Mouse (Mus musculus): ENCODE measurements at regions not wholly inside any gene's neighbourhood (a gene's known extent, or its start where the extent isn't known, plus 50 kb on each side); places are given as distances from the start of the nearest gene placed in this dataset.

DNA sequence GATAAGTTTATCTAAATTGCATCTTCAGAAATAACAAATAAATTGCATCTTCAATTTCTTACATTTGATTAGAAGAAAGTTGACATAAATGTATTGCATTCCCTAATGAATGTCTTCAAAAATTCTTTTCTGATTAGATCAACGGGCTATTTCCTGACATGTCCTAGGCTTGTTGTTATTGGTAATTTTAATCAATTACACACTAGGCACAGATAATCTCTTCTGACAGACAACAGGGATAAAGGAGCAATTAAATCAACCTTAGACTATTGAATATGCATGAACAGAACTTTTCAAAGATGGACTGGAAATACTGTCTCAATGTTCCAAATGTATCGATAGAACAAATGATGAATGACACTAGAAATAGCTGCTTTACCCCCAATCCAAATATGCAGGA, 1579.8 kb upstream of the Cdh9 start:
- TF ChIP-seq POLR2A (IDR thresholded peaks at IDR 0.05; ENCODE audit: insufficient read depth, low read depth, low read length) (no peak), CTCF (IDR thresholded peaks at IDR 0.05) (no peak)
